Mouse (Mus musculus): ENCODE data around the gene Dbnl. TPM values are rescaled to one million over a fixed set of nuclear protein-coding genes. Genes with fewer than 3 reads are reported as not detected.
A peak's percentile ranks its signal among the peaks of the same experiment; 100 is the strongest.

The Dbnl gene
- total and polyA plus RNA-seq, 3 experiments = 36.4 to 155 (median 107) TPM

- no peak for DNase-seq (ENCODE audit: low spot score)
- Histone ChIP-seq H3K27me3 (ENCODE audit: insufficient read depth, low read length) (no peaks in the 10 kb centered on the region), H3K36me3 (replicated peaks) (peaks cover 20% of the 10 kb centered on the region), H3K4me3 (ENCODE audit: low read depth, low read length) (no peak overlapping the region), H3K9me3 (replicated peaks) (peaks cover 1% of the 10 kb centered on the region), H3K4me1 (ENCODE audit: insufficient read depth, low read depth, low read length) (peaks cover 8% of the 10 kb centered on the region; the same call in 1 of the 2 replicates)
- ATAC-seq (ENCODE audit: extremely low read depth, insufficient number of reproducible peaks, low FRiP score, poor library complexity, severe bottlenecking) = no peak
- TF ChIP-seq GATA1 (IDR thresholded peaks at IDR 0.05; ENCODE audit: borderline replicate concordance, low read length) (no peak), CTCF (IDR thresholded peaks at IDR 0.05; ENCODE audit: low read depth, low read length) (no peak)
Measured at GRCm38 (mm10) chr11:5778481-5778880, 9.8 kb upstream of the Dbnl start.

- Histone ChIP-seq H3K4me3 (ENCODE audit: low read depth, low read length) (no peak overlapping the region), H3K9me3 (replicated peaks) (no peaks in the 10 kb centered on the region), H3K27me3 (ENCODE audit: insufficient read depth, low read length) (no peaks in the 10 kb centered on the region), H3K4me1 (ENCODE audit: insufficient read depth, low read depth, low read length) (peaks cover 8% of the 10 kb centered on the region; the same call in 1 of the 2 replicates), H3K36me3 (replicated peaks) (peaks cover 25% of the 10 kb centered on the region)
- no peak for ATAC-seq (ENCODE audit: extremely low read depth, insufficient number of reproducible peaks, low FRiP score, poor library complexity, severe bottlenecking)
- no peak for TF ChIP-seq TAL1 (conservative IDR thresholded peaks at IDR 0.05; ENCODE audit: low read depth, low read length)
- TF ChIP-seq CTCF (IDR thresholded peaks at IDR 0.05; ENCODE audit: low read depth, low read length) = no peak
- TF ChIP-seq POLR2AphosphoS5 (IDR thresholded peaks at IDR 0.05; ENCODE audit: insufficient replicate concordance, low read depth, low read length) = no peak
- no peak for TF ChIP-seq GATA1 (IDR thresholded peaks at IDR 0.05; ENCODE audit: borderline replicate concordance, low read length)
- TF ChIP-seq GATA2 (IDR thresholded peaks at IDR 0.05; ENCODE audit: borderline replicate concordance, low read depth, low read length) = no peak
- no peak for DNase-seq (ENCODE audit: low spot score)
Measured at GRCm38 (mm10) chr11:5780035-5780499, 8.2 kb upstream of the Dbnl start.

- no peak for ATAC-seq (ENCODE audit: extremely low read depth, insufficient number of reproducible peaks, low FRiP score, poor library complexity, severe bottlenecking)
- Histone ChIP-seq H3K4me3 (ENCODE audit: low read depth, low read length) (0 out of 2 replicates have a peak overlapping the region, but pooled peaks have one; percentile 9), H3K9me3 (replicated peaks) (no peaks in the 10 kb centered on the region), H3K36me3 (replicated peaks) (peaks cover 32% of the 10 kb centered on the region), H3K27me3 (ENCODE audit: insufficient read depth, low read length) (no peaks in the 10 kb centered on the region), H3K4me1 (ENCODE audit: insufficient read depth, low read depth, low read length) (peaks cover 17% of the 10 kb centered on the region)
- peak; percentile 26 for DNase-seq (ENCODE audit: low spot score)
- TF ChIP-seq TAL1 (conservative IDR thresholded peaks at IDR 0.05; ENCODE audit: low read depth, low read length) (no peak), GATA1 (IDR thresholded peaks at IDR 0.05; ENCODE audit: borderline replicate concordance, low read length) (no peak), POLR2AphosphoS5 (IDR thresholded peaks at IDR 0.05; ENCODE audit: insufficient replicate concordance, low read depth, low read length) (no peak), GATA2 (IDR thresholded peaks at IDR 0.05; ENCODE audit: borderline replicate concordance, low read depth, low read length) (no peak), CTCF (IDR thresholded peaks at IDR 0.05; ENCODE audit: low read depth, low read length) (no peak)
Measured at GRCm38 (mm10) chr11:5782199-5782944, 5.9 kb upstream of the Dbnl start.

GRCm38 (mm10) chr11:5785732-5786131 lies 2.6 kb upstream of the Dbnl start:
- H3K36me3 ChIP-seq (replicated peaks) = peaks cover 35% of the 10 kb centered on the region
- ATAC-seq (ENCODE audit: extremely low read depth, insufficient number of reproducible peaks, low FRiP score, poor library complexity, severe bottlenecking) = no peak
- H3K4me1 ChIP-seq (ENCODE audit: insufficient read depth, low read depth, low read length) = peaks cover 35% of the 10 kb centered on the region
- H3K4me3 ChIP-seq (ENCODE audit: low read depth, low read length) = no peak overlapping the region
- no peaks in the 10 kb centered on the region for H3K27me3 ChIP-seq (ENCODE audit: insufficient read depth, low read length)
- TF ChIP-seq GATA1 (IDR thresholded peaks at IDR 0.05; ENCODE audit: borderline replicate concordance, low read length) (no peak), TAL1 (conservative IDR thresholded peaks at IDR 0.05; ENCODE audit: low read depth, low read length) (no peak), POLR2AphosphoS5 (IDR thresholded peaks at IDR 0.05; ENCODE audit: insufficient replicate concordance, low read depth, low read length) (no peak), CTCF (IDR thresholded peaks at IDR 0.05; ENCODE audit: low read depth, low read length) (no peak), GATA2 (IDR thresholded peaks at IDR 0.05; ENCODE audit: borderline replicate concordance, low read depth, low read length) (no peak)
- DNase-seq (ENCODE audit: low spot score) = no peak
- H3K9me3 ChIP-seq (replicated peaks) = no peaks in the 10 kb centered on the region

GRCm38 (mm10) chr11:5787671-5788055 lies 625 bp upstream of the Dbnl start:
- Histone ChIP-seq H3K9me3 (replicated peaks) (no peaks in the 10 kb centered on the region), H3K36me3 (replicated peaks) (peaks cover 42% of the 10 kb centered on the region), H3K4me3 (ENCODE audit: low read depth, low read length) (peak overlapping the region; percentile 98), H3K27me3 (ENCODE audit: insufficient read depth, low read length) (no peaks in the 10 kb centered on the region), H3K4me1 (ENCODE audit: insufficient read depth, low read depth, low read length) (peaks cover 43% of the 10 kb centered on the region)
- DNase-seq (ENCODE audit: low spot score) (no peak), ATAC-seq (ENCODE audit: extremely low read depth, insufficient number of reproducible peaks, low FRiP score, poor library complexity, severe bottlenecking) (no peak)
- no peak for TF ChIP-seq POLR2AphosphoS5 (IDR thresholded peaks at IDR 0.05; ENCODE audit: insufficient replicate concordance, low read depth, low read length)

GRCm38 (mm10) chr11:5789071-5789753 lies 924 bp downstream of the Dbnl start:
- Histone ChIP-seq H3K36me3 (replicated peaks) (peaks cover 53% of the 10 kb centered on the region), H3K4me1 (ENCODE audit: insufficient read depth, low read depth, low read length) (peaks cover 50% of the 10 kb centered on the region), H3K4me3 (ENCODE audit: low read depth, low read length) (peak overlapping the region; percentile 98), H3K9me3 (replicated peaks) (no peaks in the 10 kb centered on the region), H3K27me3 (ENCODE audit: insufficient read depth, low read length) (no peaks in the 10 kb centered on the region)
- peak; percentile 78 for DNase-seq (ENCODE audit: low spot score)
- TF ChIP-seq CTCF (IDR thresholded peaks at IDR 0.05; ENCODE audit: low read depth, low read length) = peak; percentile 46
- TF ChIP-seq GATA2 (IDR thresholded peaks at IDR 0.05; ENCODE audit: borderline replicate concordance, low read depth, low read length) = no peak
- TF ChIP-seq GATA1 (IDR thresholded peaks at IDR 0.05; ENCODE audit: borderline replicate concordance, low read length) = no peak
- peak; percentile 38; the same call in 1 of the 2 replicates for ATAC-seq (ENCODE audit: extremely low read depth, insufficient number of reproducible peaks, low FRiP score, poor library complexity, severe bottlenecking)

Data from G1E (cell line).